Mouse (Mus musculus) CH12.LX (cell line): ENCODE measurements at regions not wholly inside any gene's neighbourhood (a gene's known extent, or its start where the extent isn't known, plus 50 kb on each side); places are given as distances from the start of the nearest gene placed in this dataset.

Source experiments
- DNase-seq: peaks from one replicate; pipeline ENCODE4 v3.0.0-alpha.2; 2013; ENCODE audit errors: extremely low read depth
- H3K27ac ChIP-seq: 2 replicates; pipeline ENCODE4 v1.5.1; 2012; ENCODE audit warnings: low read depth, mild to moderate bottlenecking, control low read depth, moderate library complexity; ENCODE audit not compliant: insufficient read depth
- H3K27me3 ChIP-seq: replicated peaks from 2 replicates; pipeline ENCODE3; 2012; ENCODE audit warnings: inconsistent platforms
- H3K36me3 ChIP-seq, 2 experiments: replicated peaks in 1 of 2; 2 replicates each; pipeline versions ENCODE3 to v1.6.1; 2012; ENCODE audit warnings: inconsistent platforms in 1 of 2, low read length in 1 of 2, mild to moderate bottlenecking in 1 of 2, mixed read lengths in 1 of 2, moderate library complexity in 1 of 2; ENCODE audit not compliant: control insufficient read depth in 1 of 2, insufficient read depth in 1 of 2
- H3K4me1 ChIP-seq, 2 experiments: 2 replicates each; pipeline ENCODE4 v1.6.1; 2012; ENCODE audit warnings: inconsistent platforms in 1 of 2, moderate library complexity in 1 of 2; ENCODE audit not compliant: insufficient read depth in 2 of 2, control insufficient read depth in 1 of 2
- H3K4me2 ChIP-seq: 2 replicates; pipeline ENCODE4 v1.6.1; 2012; ENCODE audit warnings: low read depth, mild to moderate bottlenecking, control low read depth; ENCODE audit not compliant: poor library complexity, insufficient read depth, severe bottlenecking
- H3K4me3 ChIP-seq, 3 experiments: fragments of 150-350 bp in 1 of 3; sonication (generic) in 1 of 3; replicated peaks in 1 of 3; 2 replicates each; pipeline versions ENCODE3 to v1.5.1; 2011 to 2012; ENCODE audit warnings: low read depth in 2 of 3, low read length in 2 of 3, mild to moderate bottlenecking in 2 of 3, moderate library complexity in 2 of 3, control low read depth in 1 of 3, improper control_type of control experiment in 1 of 3, inconsistent platforms in 1 of 3, mixed read lengths in 1 of 3; ENCODE audit not compliant: poor library complexity in 1 of 3
- H3K79me2 ChIP-seq: replicated peaks from 2 replicates; pipeline ENCODE4 v1.6.1; 2012; ENCODE audit warnings: mild to moderate bottlenecking, moderate library complexity; ENCODE audit not compliant: control insufficient read depth, poor library complexity, insufficient read depth, severe bottlenecking; ENCODE audit errors: extremely low read depth
- H3K9ac ChIP-seq: 2 replicates; pipeline ENCODE4 v1.6.1; 2012; ENCODE audit warnings: low read depth, mild to moderate bottlenecking, control low read depth, moderate library complexity; ENCODE audit not compliant: insufficient read depth
- H3K9me3 ChIP-seq: replicated peaks from 2 replicates; pipeline ENCODE3; 2012; ENCODE audit warnings: low read length, inconsistent platforms, mixed read lengths
- BHLHE40 ChIP-seq: IDR thresholded peaks from 2 replicates; pipeline ENCODE4 v1.6.1; 2011; ENCODE audit warnings: mild to moderate bottlenecking, low read depth, low read length, improper control_type of control experiment
- CHD1 ChIP-seq: IDR thresholded peaks from 2 replicates; pipeline ENCODE4 v1.6.1; 2012; ENCODE audit warnings: low read depth, low read length, improper control_type of control experiment, inconsistent platforms
- E2F4 ChIP-seq: IDR thresholded peaks from 2 replicates; pipeline ENCODE4 v1.6.1; 2011; ENCODE audit warnings: low read depth, low read length, improper control_type of control experiment; ENCODE audit not compliant: insufficient replicate concordance
- EP300 ChIP-seq: IDR thresholded peaks from 2 replicates; pipeline ENCODE4 v1.6.1; 2011; ENCODE audit warnings: low read length, improper control_type of control experiment
- GABPA ChIP-seq: IDR thresholded peaks from 2 replicates; pipeline ENCODE4 v1.6.1; 2012; ENCODE audit warnings: low read depth, low read length, improper control_type of control experiment, inconsistent platforms; ENCODE audit not compliant: insufficient replicate concordance
- HCFC1 ChIP-seq: IDR thresholded peaks from 2 replicates; pipeline ENCODE4 v1.6.1; 2012; ENCODE audit warnings: low read depth, mild to moderate bottlenecking, inconsistent platforms, low read length, improper control_type of control experiment
- JUN ChIP-seq: IDR thresholded peaks from 2 replicates; pipeline ENCODE4 v1.6.1; 2011; ENCODE audit warnings: low read depth, mild to moderate bottlenecking, low read length, improper control_type of control experiment, moderate library complexity; ENCODE audit not compliant: insufficient read depth
- JUND ChIP-seq: conservative IDR thresholded peaks from 2 replicates; pipeline ENCODE4 v1.6.1; 2011; ENCODE audit warnings: low read depth, low read length, improper control_type of control experiment
- KAT2A ChIP-seq: IDR thresholded peaks from 2 replicates; pipeline ENCODE4 v1.6.1; 2012; ENCODE audit warnings: low read length, improper control_type of control experiment, inconsistent platforms; ENCODE audit not compliant: insufficient replicate concordance
- MAX ChIP-seq: IDR thresholded peaks from 2 replicates; pipeline ENCODE4 v1.6.1; 2011; ENCODE audit warnings: low read length, improper control_type of control experiment
- MXI1 ChIP-seq: IDR thresholded peaks from 2 replicates; pipeline ENCODE4 v1.6.1; 2011; ENCODE audit warnings: mild to moderate bottlenecking, low read depth, low read length, improper control_type of control experiment
- NRF1 ChIP-seq: IDR thresholded peaks from 2 replicates; pipeline ENCODE4 v1.6.1; 2014; ENCODE audit warnings: low read depth, mild to moderate bottlenecking, inconsistent platforms, low read length, improper control_type of control experiment, moderate library complexity
- PAX5 ChIP-seq: IDR thresholded peaks from 2 replicates; pipeline ENCODE4 v1.6.1; 2012; ENCODE audit warnings: low read length, inconsistent platforms, mixed read lengths
- POLR2A ChIP-seq: IDR thresholded peaks from 2 replicates; pipeline ENCODE4 v1.6.1; 2011; ENCODE audit warnings: low read depth, mild to moderate bottlenecking, improper control_type of control experiment, low read length
- SIN3A ChIP-seq: IDR thresholded peaks from 2 replicates; pipeline ENCODE4 v1.6.1; 2012; ENCODE audit warnings: low read length, improper control_type of control experiment, inconsistent platforms
- SMC3 ChIP-seq: IDR thresholded peaks from 2 replicates; pipeline ENCODE4 v1.6.1; 2011; ENCODE audit warnings: low read depth, low read length, improper control_type of control experiment
- TBP ChIP-seq: conservative IDR thresholded peaks from 2 replicates; pipeline ENCODE4 v1.6.1; 2011; ENCODE audit warnings: low read depth, low read length, improper control_type of control experiment
- TCF12 ChIP-seq: IDR thresholded peaks from 2 replicates; pipeline ENCODE4 v1.6.1; 2014; ENCODE audit warnings: low read depth, mild to moderate bottlenecking, inconsistent platforms, low read length, improper control_type of control experiment
- ZMIZ1 ChIP-seq: IDR thresholded peaks from 2 replicates; pipeline ENCODE4 v1.6.1; 2012; ENCODE audit warnings: low read depth, mild to moderate bottlenecking, inconsistent platforms, low read length, improper control_type of control experiment
- ZNF384 ChIP-seq: IDR thresholded peaks from 2 replicates; pipeline ENCODE4 v1.6.1; 2012; ENCODE audit warnings: low read depth, low read length, improper control_type of control experiment, inconsistent platforms
- dilution Hi-C: fragments of 300-500 bp; cut with MboI; formaldehyde crosslinking; loops from 2 replicates; pipeline ENCODE4 v1.14.3; 2020; ENCODE audit warnings: low sequenced_read_pairs; ENCODE audit not compliant: extremely low pct_unique_long_range_greater_than_20kb, extremely low pct_ligation_motif_present
- in situ Hi-C: fragments of 300-500 bp; cut with MboI; formaldehyde crosslinking; loops from 3 replicates; pipeline ENCODE4 v1.14.3; 2019; ENCODE audit warnings: low sequenced_read_pairs, low pct_ligation_motif_present, low pct_unique_long_range_greater_than_20kb, mixed read lengths

GRCm38 (mm10) chr2:84183624-84184287, 193.4 kb downstream of the Gm13691 start:
- H3K27ac ChIP-seq = no peak overlapping the region
- in situ Hi-C loops = no loop called here

GRCm38 (mm10) chr2:84184288-84185015, 194.1 kb downstream of the Gm13691 start:
- TF ChIP-seq ZNF384 (no peak), HCFC1 (no peak)
- no peak overlapping the region for H3K27ac ChIP-seq
- H3K36me3 ChIP-seq = no peaks in the 10 kb centered on the region
- DNase-seq = no peak
- no peaks in the 10 kb centered on the region for H3K9me3 ChIP-seq
- H3K27me3 ChIP-seq = no peaks in the 10 kb centered on the region
- no peaks in the 10 kb centered on the region for H3K79me2 ChIP-seq
- no peak overlapping the region for H3K4me3 ChIP-seq
- in situ Hi-C loops = no loop called here
- no peak overlapping the region for H3K9ac ChIP-seq
- no peak overlapping the region for H3K4me2 ChIP-seq
- dilution Hi-C loops = no loop called here
- no peaks in the 10 kb centered on the region for H3K4me1 ChIP-seq

More at GRCm38 (mm10) chr2:84183624-84184287, 193.4 kb downstream of the Gm13691 start:
- Histone ChIP-seq H3K9ac (no peak overlapping the region), H3K79me2 (no peaks in the 10 kb centered on the region), H3K27me3 (no peaks in the 10 kb centered on the region), H3K36me3 (no peaks in the 10 kb centered on the region), H3K4me1 (no peaks in the 10 kb centered on the region), H3K4me3 (no peak overlapping the region), H3K9me3 (no peaks in the 10 kb centered on the region), H3K4me2 (no peak overlapping the region)
- DNase-seq = no peak
- dilution Hi-C loops = no loop called here
- no peak for TF ChIP-seq JUND
- TF ChIP-seq MXI1 = no peak
- no peak for TF ChIP-seq NRF1
- TF ChIP-seq BHLHE40 = no peak
- TF ChIP-seq E2F4 = no peak
- TF ChIP-seq HCFC1 = no peak
- TF ChIP-seq SMC3 = no peak
- no peak for TF ChIP-seq SIN3A
- TF ChIP-seq KAT2A = no peak
- no peak for TF ChIP-seq EP300
- TF ChIP-seq PAX5 = no peak
- TF ChIP-seq MAX = no peak
- no peak for TF ChIP-seq GABPA
- no peak for TF ChIP-seq POLR2A
- no peak for TF ChIP-seq TCF12
- TF ChIP-seq TBP = no peak
- no peak for TF ChIP-seq ZMIZ1
- TF ChIP-seq CHD1 = no peak
- TF ChIP-seq JUN = no peak
